Mouse (Mus musculus): ENCODE results near the gene Btbd17. TPM values are rescaled to one million over a fixed set of nuclear protein-coding genes. Genes with fewer than 3 reads are reported as not detected.

Gene Btbd17
- polyA plus RNA-seq, 1 experiment from 2014 or later, result 1.7 TPM

GRCm38 (mm10) chr11:114819110-114819509 lies 23.4 kb upstream of the Btbd17 start:
- no peak overlapping the region for H3K9ac ChIP-seq
- ATAC-seq (ENCODE audit: low FRiP score, low read depth), result no peak
- no peaks in the 10 kb centered on the region for H3K27me3 ChIP-seq
- H3K27ac ChIP-seq, result no peak overlapping the region
- 40% methylated on average over 2 of the region's 2 CpGs for WGBS
- no peaks in the 10 kb centered on the region for H3K9me3 ChIP-seq
- no peaks in the 10 kb centered on the region for H3K36me3 ChIP-seq
- peaks cover 48% of the 10 kb centered on the region for H3K4me1 ChIP-seq
- no peak overlapping the region for H3K4me3 ChIP-seq
- H3K4me2 ChIP-seq (replicated peaks), result no peak overlapping the region

- H3K9ac ChIP-seq, result no peak overlapping the region
- H3K9me3 ChIP-seq, result no peaks in the 10 kb centered on the region
- no peak overlapping the region for H3K4me3 ChIP-seq
- no peak for ATAC-seq (ENCODE audit: low FRiP score, low read depth)
- WGBS, result 89% methylated on average over 7 of the region's 7 CpGs
- no peak overlapping the region for H3K27ac ChIP-seq
- no peak overlapping the region for H3K4me2 ChIP-seq (replicated peaks)
- H3K36me3 ChIP-seq, result no peaks in the 10 kb centered on the region
- peaks cover 39% of the 10 kb centered on the region for H3K4me1 ChIP-seq
- no peaks in the 10 kb centered on the region for H3K27me3 ChIP-seq
Measured at GRCm38 (mm10) chr11:114818185-114818584, 22.4 kb upstream of the Btbd17 start.

- H3K27me3 ChIP-seq, result no peaks in the 10 kb centered on the region
- H3K4me2 ChIP-seq (replicated peaks), result no peak overlapping the region
- H3K9me3 ChIP-seq, result no peaks in the 10 kb centered on the region
- WGBS, result 87% methylated on average over 4 of the region's 4 CpGs
- H3K9ac ChIP-seq, result no peak overlapping the region
- peaks cover 33% of the 10 kb centered on the region for H3K4me1 ChIP-seq
- ATAC-seq (ENCODE audit: low FRiP score, low read depth), result no peak
- no peak overlapping the region for H3K4me3 ChIP-seq
- H3K36me3 ChIP-seq, result no peaks in the 10 kb centered on the region
- H3K27ac ChIP-seq, result no peak overlapping the region
Measured at GRCm38 (mm10) chr11:114816934-114817333, 21.2 kb upstream of the Btbd17 start.

DNA sequence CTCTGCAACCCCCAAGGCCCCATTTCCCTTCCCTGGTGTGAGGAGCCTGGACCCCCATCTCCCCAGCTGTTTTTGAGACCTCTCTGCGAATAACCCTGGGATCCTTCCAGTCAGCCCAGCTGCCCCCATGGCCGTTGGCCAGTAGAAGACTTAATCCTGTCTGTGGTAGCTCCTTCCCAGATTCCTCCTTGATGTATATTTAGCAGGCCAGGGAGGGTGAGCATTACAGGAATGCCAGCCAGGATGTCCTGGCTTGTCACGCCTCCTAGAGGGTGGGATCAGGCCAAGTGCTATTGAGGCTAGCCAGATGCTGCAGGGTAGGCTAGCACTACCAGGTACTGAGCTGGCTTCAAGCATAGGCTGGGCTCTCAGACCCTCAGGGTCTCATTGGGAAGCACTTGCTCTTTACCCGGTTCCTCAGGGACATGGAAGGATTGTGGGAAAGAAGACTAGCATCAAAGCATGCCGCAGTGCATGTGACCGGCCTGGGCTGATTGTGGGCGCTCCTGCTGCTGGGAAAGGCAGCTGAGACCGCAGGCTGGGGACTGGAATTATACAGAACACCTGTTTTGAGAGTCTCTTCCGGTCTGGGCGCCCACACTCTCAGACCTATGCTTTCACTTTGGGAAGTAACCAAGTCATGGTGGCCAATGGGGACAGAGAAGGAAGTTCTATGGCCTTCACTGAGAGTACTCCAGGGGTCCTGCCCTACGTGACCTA lies 19.3 kb upstream of the Btbd17 start:
- WGBS, result 68% methylated on average over 11 of the region's 11 CpGs
- Histone ChIP-seq H3K4me1 (peaks cover 30% of the 10 kb centered on the region), H3K27ac (no peak overlapping the region), H3K9me3 (no peaks in the 10 kb centered on the region), H3K36me3 (no peaks in the 10 kb centered on the region), H3K9ac (no peak overlapping the region), H3K4me2 (replicated peaks) (no peak overlapping the region), H3K27me3 (no peaks in the 10 kb centered on the region), H3K4me3 (no peak overlapping the region)
- ATAC-seq (ENCODE audit: low FRiP score, low read depth), result peak; percentile 17; the same call in 1 of the 2 replicates

- H3K4me1 ChIP-seq, result peaks cover 29% of the 10 kb centered on the region
- H3K9ac ChIP-seq, result no peak overlapping the region
- no peaks in the 10 kb centered on the region for H3K27me3 ChIP-seq
- no peaks in the 10 kb centered on the region for H3K9me3 ChIP-seq
- no peaks in the 10 kb centered on the region for H3K36me3 ChIP-seq
- H3K4me2 ChIP-seq (replicated peaks), result no peak overlapping the region
- ATAC-seq (ENCODE audit: low FRiP score, low read depth), result peak; percentile 55; the same call in 1 of the 2 replicates
- no peak overlapping the region for H3K27ac ChIP-seq
- no peak overlapping the region for H3K4me3 ChIP-seq
- 11% methylated on average over 6 of the region's 6 CpGs for WGBS
Measured at GRCm38 (mm10) chr11:114812731-114813240, 17.0 kb upstream of the Btbd17 start.

DNA sequence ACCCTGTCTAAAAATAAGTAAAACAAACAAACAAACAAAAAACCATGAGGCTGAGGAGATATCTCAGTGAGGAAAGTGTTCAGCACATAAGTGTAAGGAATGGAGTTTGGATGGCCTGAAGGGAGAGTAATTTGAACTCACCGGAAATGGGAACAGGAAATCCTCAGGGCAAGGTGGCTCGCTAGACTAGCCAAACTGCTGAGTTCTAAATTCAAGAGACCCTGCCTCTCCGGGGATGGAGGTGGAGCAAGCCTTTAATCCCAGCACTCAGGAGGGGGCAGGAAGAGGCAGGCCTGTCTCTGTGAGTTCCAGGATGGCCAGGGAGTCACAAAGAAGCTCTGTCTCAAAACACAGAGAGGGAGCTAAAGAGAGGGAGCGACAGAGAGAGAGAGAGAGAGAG lies 14.6 kb upstream of the Btbd17 start:
- Histone ChIP-seq H3K27me3 (no peaks in the 10 kb centered on the region), H3K9ac (no peak overlapping the region), H3K27ac (peak overlapping the region; percentile 40; the same call in 1 of the 2 replicates), H3K9me3 (no peaks in the 10 kb centered on the region), H3K4me3 (no peak overlapping the region), H3K4me2 (replicated peaks) (no peak overlapping the region), H3K4me1 (peaks cover 34% of the 10 kb centered on the region), H3K36me3 (no peaks in the 10 kb centered on the region)
- 8% methylated on average over 4 of the region's 4 CpGs for whole genome bisulfite sequencing
- ATAC-seq (ENCODE audit: low FRiP score, low read depth), result no peak

DNA sequence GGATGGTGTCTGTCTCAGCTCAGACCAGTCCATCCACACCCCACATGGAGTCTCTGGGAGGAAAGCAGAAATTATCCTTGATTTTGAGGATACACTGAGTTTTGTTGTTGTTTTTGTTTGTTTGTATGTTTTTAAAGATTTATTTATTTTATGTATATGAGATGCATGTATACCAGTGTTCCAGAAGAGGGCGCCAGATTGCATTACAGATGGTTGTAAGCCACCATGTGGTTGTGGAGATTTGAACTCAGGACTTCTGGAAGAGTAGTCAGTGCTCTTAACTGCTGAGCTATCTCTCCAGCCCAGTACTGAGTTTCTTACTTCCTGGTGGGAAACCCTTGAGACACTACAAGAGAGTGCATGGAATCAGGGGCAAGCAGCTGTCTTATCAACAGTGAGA lies 13.6 kb upstream of the Btbd17 start:
- Histone ChIP-seq H3K9ac (no peak overlapping the region), H3K4me2 (replicated peaks) (no peak overlapping the region), H3K36me3 (no peaks in the 10 kb centered on the region), H3K9me3 (no peaks in the 10 kb centered on the region), H3K4me1 (peaks cover 27% of the 10 kb centered on the region), H3K4me3 (no peak overlapping the region), H3K27me3 (no peaks in the 10 kb centered on the region), H3K27ac (no peak overlapping the region)
- WGBS, result 80% methylated on average over 1 of the region's 1 CpGs
- ATAC-seq (ENCODE audit: low FRiP score, low read depth), result no peak

- WGBS, result 33% methylated on average over 14 of the region's 14 CpGs
- Histone ChIP-seq H3K4me1 (peaks cover 30% of the 10 kb centered on the region), H3K27ac (no peak overlapping the region), H3K9ac (no peak overlapping the region), H3K36me3 (no peaks in the 10 kb centered on the region), H3K9me3 (no peaks in the 10 kb centered on the region), H3K4me2 (replicated peaks) (no peak overlapping the region), H3K4me3 (no peak overlapping the region), H3K27me3 (no peaks in the 10 kb centered on the region)
- no peak for ATAC-seq (ENCODE audit: low FRiP score, low read depth)
Measured at GRCm38 (mm10) chr11:114807686-114808427, 12.1 kb upstream of the Btbd17 start.

DNA sequence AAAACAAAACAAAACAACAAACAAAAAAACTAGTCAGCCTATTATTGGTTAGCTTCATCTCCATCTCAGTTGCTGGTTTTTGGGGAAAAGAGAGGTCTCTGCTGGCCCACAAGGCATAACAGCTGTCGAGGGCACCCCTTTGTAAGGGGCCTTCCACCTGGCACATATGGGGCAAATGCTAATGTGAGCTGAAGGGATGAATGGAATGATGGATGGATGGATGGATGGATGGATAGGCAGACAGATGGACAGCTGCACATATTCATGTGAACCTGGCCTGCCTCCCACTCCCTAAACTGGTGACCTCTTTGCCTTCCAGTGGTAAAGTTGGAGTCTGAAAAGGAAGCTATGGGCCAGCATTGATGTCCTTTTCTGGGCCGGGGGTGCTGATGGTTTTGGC lies 11.3 kb upstream of the Btbd17 start:
- H3K9me3 ChIP-seq, result no peaks in the 10 kb centered on the region
- WGBS, result 75% methylated on average over 2 of the region's 2 CpGs
- no peak overlapping the region for H3K4me2 ChIP-seq (replicated peaks)
- no peaks in the 10 kb centered on the region for H3K36me3 ChIP-seq
- no peaks in the 10 kb centered on the region for H3K27me3 ChIP-seq
- no peak overlapping the region for H3K27ac ChIP-seq
- ATAC-seq (ENCODE audit: low FRiP score, low read depth), result no peak
- peaks cover 33% of the 10 kb centered on the region for H3K4me1 ChIP-seq
- H3K4me3 ChIP-seq, result no peak overlapping the region
- H3K9ac ChIP-seq, result no peak overlapping the region

DNA sequence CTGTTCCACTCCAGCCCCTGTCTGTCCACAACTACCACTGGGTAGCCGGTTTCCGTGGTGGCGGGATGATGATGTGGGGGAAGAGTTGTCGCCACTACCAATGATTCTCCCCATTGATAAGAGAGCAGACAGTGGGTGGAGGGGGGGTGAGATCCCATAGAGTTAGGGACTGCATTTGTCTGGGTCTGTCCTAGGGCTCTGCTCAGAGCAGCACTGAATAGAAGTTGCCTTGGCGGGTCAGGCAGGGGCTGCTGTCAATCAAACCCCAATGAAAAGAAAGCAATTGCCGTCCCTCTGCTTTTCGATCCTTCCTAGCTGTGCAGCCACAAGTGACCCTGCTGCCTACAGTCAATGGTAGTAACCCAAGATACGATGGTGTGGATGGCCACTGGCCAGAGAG lies 8.2 kb upstream of the Btbd17 start:
- H3K36me3 ChIP-seq, result no peaks in the 10 kb centered on the region

DNA sequence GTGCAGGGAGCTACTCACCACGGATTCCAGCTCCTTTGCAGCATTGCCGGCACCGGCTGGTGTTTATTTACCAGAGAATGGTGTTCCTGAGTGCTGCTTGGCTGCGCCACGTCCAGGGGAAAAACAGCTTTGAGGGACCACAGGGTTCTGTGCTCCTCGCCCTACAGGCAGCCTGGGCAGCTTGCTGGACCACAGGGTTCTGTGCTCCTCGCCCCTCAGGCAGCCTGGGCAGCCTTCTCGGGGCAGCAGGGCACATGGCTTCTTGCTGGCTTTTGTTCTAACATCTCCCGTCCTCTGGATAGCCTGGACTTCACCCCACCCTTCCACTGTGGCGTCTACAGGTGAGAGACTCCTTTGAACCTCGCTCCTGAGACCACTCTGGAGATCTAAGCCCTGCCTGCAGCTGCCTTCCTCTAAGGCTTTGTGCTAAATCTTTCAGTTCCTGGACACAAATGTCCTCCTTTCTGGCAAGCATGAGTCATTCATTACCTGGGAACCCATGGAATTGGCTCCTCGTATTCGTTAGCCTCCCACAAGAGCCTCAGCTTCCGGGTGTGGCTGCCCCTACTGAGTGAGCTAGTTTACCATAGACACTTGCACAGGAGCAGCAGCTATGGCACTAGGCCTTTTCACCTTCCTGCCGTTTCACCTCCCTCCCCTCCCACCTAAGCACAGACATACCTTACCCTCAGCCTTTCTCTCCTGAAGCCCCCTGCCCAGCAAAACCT lies 7.0 kb upstream of the Btbd17 start:
- Histone ChIP-seq H3K9ac (no peak overlapping the region), H3K27ac (no peak overlapping the region; the same call in 1 of the 2 replicates), H3K4me2 (replicated peaks) (no peak overlapping the region), H3K4me3 (no peak overlapping the region), H3K27me3 (0 out of 2 replicates have a peak, but pooled peaks cover 2% of the 10 kb centered on the region), H3K4me1 (peaks cover 14% of the 10 kb centered on the region), H3K9me3 (no peaks in the 10 kb centered on the region), H3K36me3 (no peaks in the 10 kb centered on the region)
- ATAC-seq (ENCODE audit: low FRiP score, low read depth), result no peak
- WGBS, result 49% methylated on average over 15 of the region's 15 CpGs

More for the DNA sequence above, 8.2 kb upstream of the Btbd17 start:
- Histone ChIP-seq H3K4me3 (no peak overlapping the region), H3K4me1 (peaks cover 22% of the 10 kb centered on the region), H3K27me3 (no peaks in the 10 kb centered on the region), H3K9me3 (no peaks in the 10 kb centered on the region), H3K9ac (no peak overlapping the region), H3K27ac (no peak overlapping the region), H3K4me2 (replicated peaks) (no peak overlapping the region)
- 56% methylated on average over 8 of the region's 8 CpGs for WGBS
- ATAC-seq (ENCODE audit: low FRiP score, low read depth), result no peak

DNA sequence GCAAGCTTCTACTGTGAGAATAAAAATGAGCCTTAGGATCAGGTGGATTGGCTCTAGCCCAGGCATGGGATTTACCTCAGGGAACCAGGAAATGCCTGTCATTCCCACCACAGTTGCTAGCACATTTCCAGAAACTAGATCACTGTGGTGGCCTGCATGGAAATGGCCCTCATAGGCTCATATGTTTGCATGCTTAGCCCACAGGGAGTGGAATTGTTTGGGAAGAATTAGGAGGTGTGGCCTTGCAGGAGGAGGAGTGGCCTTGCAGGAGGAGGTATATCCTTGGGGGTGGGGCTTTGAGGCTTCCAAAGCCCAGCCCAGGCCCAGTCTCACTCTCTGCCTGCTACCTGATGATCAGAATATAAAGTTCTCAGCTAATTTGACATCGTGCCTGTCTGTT lies 6.2 kb upstream of the Btbd17 start:
- Histone ChIP-seq H3K4me1 (peaks cover 9% of the 10 kb centered on the region; the same call in 1 of the 2 replicates), H3K4me2 (replicated peaks) (no peak overlapping the region), H3K4me3 (no peak overlapping the region), H3K27ac (no peak overlapping the region), H3K27me3 (0 out of 2 replicates have a peak, but pooled peaks cover 2% of the 10 kb centered on the region), H3K9me3 (no peaks in the 10 kb centered on the region), H3K9ac (no peak overlapping the region), H3K36me3 (no peaks in the 10 kb centered on the region)
- WGBS, result 88% methylated on average over 1 of the region's 1 CpGs
- ATAC-seq (ENCODE audit: low FRiP score, low read depth), result no peak
